Mouse (Mus musculus) CH12.LX (cell line): ENCODE measurements around the gene Stmn1. TPM values are rescaled to one million over a fixed set of nuclear protein-coding genes. Genes with fewer than 3 reads are reported as not detected.

ENCODE experiments used
- DNase-seq: peaks from one replicate; pipeline ENCODE4 v3.0.0-alpha.2; 2013; ENCODE audit errors: extremely low read depth
- H3K27ac ChIP-seq: 2 replicates; pipeline ENCODE4 v1.5.1; 2012; ENCODE audit warnings: low read depth, mild to moderate bottlenecking, control low read depth, moderate library complexity; ENCODE audit not compliant: insufficient read depth
- H3K27me3 ChIP-seq: replicated peaks from 2 replicates; pipeline ENCODE3; 2012; ENCODE audit warnings: inconsistent platforms
- H3K36me3 ChIP-seq, 2 experiments: replicated peaks in 1 of 2; 2 replicates each; pipeline versions ENCODE3 to v1.6.1; 2012; ENCODE audit warnings: inconsistent platforms in 1 of 2, low read length in 1 of 2, mild to moderate bottlenecking in 1 of 2, mixed read lengths in 1 of 2, moderate library complexity in 1 of 2; ENCODE audit not compliant: control insufficient read depth in 1 of 2, insufficient read depth in 1 of 2
- H3K4me1 ChIP-seq, 2 experiments: 2 replicates each; pipeline ENCODE4 v1.6.1; 2012; ENCODE audit warnings: inconsistent platforms in 1 of 2, moderate library complexity in 1 of 2; ENCODE audit not compliant: insufficient read depth in 2 of 2, control insufficient read depth in 1 of 2
- H3K4me2 ChIP-seq: 2 replicates; pipeline ENCODE4 v1.6.1; 2012; ENCODE audit warnings: low read depth, mild to moderate bottlenecking, control low read depth; ENCODE audit not compliant: poor library complexity, insufficient read depth, severe bottlenecking
- H3K4me3 ChIP-seq, 3 experiments: fragments of 150-350 bp in 1 of 3; sonication (generic) in 1 of 3; replicated peaks in 1 of 3; 2 replicates each; pipeline versions ENCODE3 to v1.5.1; 2011 to 2012; ENCODE audit warnings: low read depth in 2 of 3, low read length in 2 of 3, mild to moderate bottlenecking in 2 of 3, moderate library complexity in 2 of 3, control low read depth in 1 of 3, improper control_type of control experiment in 1 of 3, inconsistent platforms in 1 of 3, mixed read lengths in 1 of 3; ENCODE audit not compliant: poor library complexity in 1 of 3
- H3K79me2 ChIP-seq: replicated peaks from 2 replicates; pipeline ENCODE4 v1.6.1; 2012; ENCODE audit warnings: mild to moderate bottlenecking, moderate library complexity; ENCODE audit not compliant: control insufficient read depth, poor library complexity, insufficient read depth, severe bottlenecking; ENCODE audit errors: extremely low read depth
- H3K9ac ChIP-seq: 2 replicates; pipeline ENCODE4 v1.6.1; 2012; ENCODE audit warnings: low read depth, mild to moderate bottlenecking, control low read depth, moderate library complexity; ENCODE audit not compliant: insufficient read depth
- H3K9me3 ChIP-seq: replicated peaks from 2 replicates; pipeline ENCODE3; 2012; ENCODE audit warnings: low read length, inconsistent platforms, mixed read lengths
- BHLHE40 ChIP-seq: IDR thresholded peaks from 2 replicates; pipeline ENCODE4 v1.6.1; 2011; ENCODE audit warnings: mild to moderate bottlenecking, low read depth, low read length, improper control_type of control experiment
- ELF1 ChIP-seq: IDR thresholded peaks from 2 replicates; pipeline ENCODE4 v1.6.1; 2014; ENCODE audit warnings: low read depth, mild to moderate bottlenecking, inconsistent platforms, low read length, improper control_type of control experiment
- IRF4 ChIP-seq: IDR thresholded peaks from 2 replicates; pipeline ENCODE4 v1.6.1; 2014; ENCODE audit warnings: low read depth, mild to moderate bottlenecking, inconsistent platforms, low read length, improper control_type of control experiment
- JUND ChIP-seq: conservative IDR thresholded peaks from 2 replicates; pipeline ENCODE4 v1.6.1; 2011; ENCODE audit warnings: low read depth, low read length, improper control_type of control experiment
- KAT2A ChIP-seq: IDR thresholded peaks from 2 replicates; pipeline ENCODE4 v1.6.1; 2012; ENCODE audit warnings: low read length, improper control_type of control experiment, inconsistent platforms; ENCODE audit not compliant: insufficient replicate concordance
- MAFK ChIP-seq: IDR thresholded peaks from 2 replicates; pipeline ENCODE4 v1.6.1; 2011; ENCODE audit warnings: low read length, improper control_type of control experiment; ENCODE audit not compliant: insufficient replicate concordance
- MAX ChIP-seq: IDR thresholded peaks from 2 replicates; pipeline ENCODE4 v1.6.1; 2011; ENCODE audit warnings: low read length, improper control_type of control experiment
- MAZ ChIP-seq: IDR thresholded peaks from 2 replicates; pipeline ENCODE4 v1.6.1; 2012; ENCODE audit warnings: low read depth, mild to moderate bottlenecking, inconsistent platforms, low read length, improper control_type of control experiment, moderate library complexity
- NELFE ChIP-seq: IDR thresholded peaks from 2 replicates; pipeline ENCODE4 v1.6.1; 2011; ENCODE audit warnings: low read depth, low read length, improper control_type of control experiment
- NRF1 ChIP-seq: IDR thresholded peaks from 2 replicates; pipeline ENCODE4 v1.6.1; 2014; ENCODE audit warnings: low read depth, mild to moderate bottlenecking, inconsistent platforms, low read length, improper control_type of control experiment, moderate library complexity
- PAX5 ChIP-seq: IDR thresholded peaks from 2 replicates; pipeline ENCODE4 v1.6.1; 2012; ENCODE audit warnings: low read length, inconsistent platforms, mixed read lengths
- POLR2A ChIP-seq: IDR thresholded peaks from 2 replicates; pipeline ENCODE4 v1.6.1; 2011; ENCODE audit warnings: low read depth, mild to moderate bottlenecking, improper control_type of control experiment, low read length
- RCOR1 ChIP-seq: conservative IDR thresholded peaks from 2 replicates; pipeline ENCODE4 v1.6.1; 2012; ENCODE audit warnings: low read depth, mild to moderate bottlenecking, inconsistent platforms, low read length, improper control_type of control experiment
- SIN3A ChIP-seq: IDR thresholded peaks from 2 replicates; pipeline ENCODE4 v1.6.1; 2012; ENCODE audit warnings: low read length, improper control_type of control experiment, inconsistent platforms
- UBTF ChIP-seq: IDR thresholded peaks from 2 replicates; pipeline ENCODE4 v1.6.1; 2012; ENCODE audit warnings: low read depth, mild to moderate bottlenecking, inconsistent platforms, low read length, improper control_type of control experiment, moderate library complexity
- USF1 ChIP-seq: IDR thresholded peaks from 2 replicates; pipeline ENCODE4 v1.6.1; 2014; ENCODE audit warnings: low read depth, mild to moderate bottlenecking, inconsistent platforms, low read length, improper control_type of control experiment
- ZC3H11A ChIP-seq: IDR thresholded peaks from 2 replicates; pipeline ENCODE4 v1.6.1; 2012; ENCODE audit warnings: low read depth, mild to moderate bottlenecking, inconsistent platforms, low read length, improper control_type of control experiment
- ZKSCAN1 ChIP-seq: IDR thresholded peaks from 2 replicates; pipeline ENCODE4 v1.6.1; 2012; ENCODE audit warnings: low read depth, inconsistent platforms, low read length, improper control_type of control experiment, borderline replicate concordance
- ZMIZ1 ChIP-seq: IDR thresholded peaks from 2 replicates; pipeline ENCODE4 v1.6.1; 2012; ENCODE audit warnings: low read depth, mild to moderate bottlenecking, inconsistent platforms, low read length, improper control_type of control experiment
- dilution Hi-C: fragments of 300-500 bp; cut with MboI; formaldehyde crosslinking; loops from 2 replicates; pipeline ENCODE4 v1.14.3; 2020; ENCODE audit warnings: low sequenced_read_pairs; ENCODE audit not compliant: extremely low pct_unique_long_range_greater_than_20kb, extremely low pct_ligation_motif_present
- in situ Hi-C: fragments of 300-500 bp; cut with MboI; formaldehyde crosslinking; loops from 3 replicates; pipeline ENCODE4 v1.14.3; 2019; ENCODE audit warnings: low sequenced_read_pairs, low pct_ligation_motif_present, low pct_unique_long_range_greater_than_20kb, mixed read lengths
- polyA plus RNA-seq: library from polyadenylated mRNA; unstranded; fragments of >175 nt; gene quantifications from 2 replicates; pipeline ENCODE4 v1.2.1, GENCODE M21; 2012; ENCODE audit warnings: low read depth; ENCODE audit not compliant: insufficient read length
- total RNA-seq, 2 experiments: library from RNA; depleted of rRNA; stranded (reverse); fragments of 300-350 nt in 1 of 2; fragments of >200 nt in 1 of 2; gene quantifications; 2 replicates each; pipeline ENCODE4 v1.2.3; 2012 to 2014

Stmn1 gene
- total and polyA plus RNA-seq, 3 experiments, result 31.2 to 39.4 (median 34.7) TPM

GRCm38 (mm10) chr4:134496595-134497210 is 28.6 kb downstream of the Stmn1 start, which contains the start of gene Paqr7:
Gene Paqr7, plus strand, starts transcription at chr4:134496697.
- peaks cover 4 to 7% of the 10 kb centered on the region in 2 experiments for H3K4me1 ChIP-seq
- in situ Hi-C loops, result loop anchor here (25.0 kb wide), 1 partner anchor 234 kb away; the partner anchor contains the start of gene Grrp1
- H3K9me3 ChIP-seq, result no peaks in the 10 kb centered on the region
- 0 out of 2 replicates have a peak within 1 kb of the TSS, but pooled peaks have one; percentile 18 for H3K9ac ChIP-seq
- dilution Hi-C loops, result no loop called here
- no peak within 1 kb of the TSS for H3K27ac ChIP-seq
- no peak for DNase-seq
- TF ChIP-seq USF1, result no peak
- TF ChIP-seq MAZ, result peak; percentile 24; the same call in 1 of the 2 replicates
- no peak for TF ChIP-seq NRF1
- TF ChIP-seq ZMIZ1, result 0 out of 2 replicates have a peak, but pooled peaks have one; percentile 26
- peak; percentile 41; the same call in 1 of the 2 replicates for TF ChIP-seq BHLHE40
- TF ChIP-seq JUND, result no peak
- TF ChIP-seq ZC3H11A, result no peak
- TF ChIP-seq ZKSCAN1, result no peak
- TF ChIP-seq PAX5, result no peak
- peak; percentile 27; the same call in 1 of the 2 replicates for TF ChIP-seq ELF1
- 0 out of 2 replicates have a peak, but pooled peaks have one; percentile 36 for TF ChIP-seq SIN3A
- no peak for TF ChIP-seq UBTF
- TF ChIP-seq KAT2A, result no peak
- TF ChIP-seq MAX, result no peak
- peak; percentile 40; the same call in 1 of the 2 replicates for TF ChIP-seq POLR2A
- 0 out of 2 replicates have a peak, but pooled peaks have one; percentile 5 for TF ChIP-seq IRF4
- TF ChIP-seq RCOR1, result no peak
- no peak for TF ChIP-seq NELFE
- H3K4me3 ChIP-seq, result peak within 1 kb of the TSS; percentile 28 to 66 (median 35)
- no peaks in the 10 kb centered on the region for H3K36me3 ChIP-seq
- H3K27me3 ChIP-seq, result peaks cover 51% of the 10 kb centered on the region
- no peaks in the 10 kb centered on the region for H3K79me2 ChIP-seq
- H3K4me2 ChIP-seq, result peak within 1 kb of the TSS; percentile 52

GRCm38 (mm10) chr4:134497223-134497622 is 29.1 kb downstream of the Stmn1 start:
- H3K9me3 ChIP-seq, result no peaks in the 10 kb centered on the region
- DNase-seq, result no peak
- no peak for TF ChIP-seq MAFK
- 0 out of 2 replicates have a peak, but pooled peaks have one; percentile 0 for TF ChIP-seq SIN3A
- H3K4me2 ChIP-seq, result peak overlapping the region; percentile 52
- peaks cover 50% of the 10 kb centered on the region for H3K27me3 ChIP-seq
- H3K4me1 ChIP-seq, result peaks cover 4 to 7% of the 10 kb centered on the region in 2 experiments
- 0 out of 2 replicates have a peak overlapping the region, but pooled peaks have one; percentile 18 for H3K9ac ChIP-seq
- in situ Hi-C loops (loop anchor here (25.0 kb wide), 1 partner anchor 235 kb away; the partner anchor contains the start of gene Grrp1), dilution Hi-C loops (no loop called here)
- H3K27ac ChIP-seq, result no peak overlapping the region
- H3K79me2 ChIP-seq, result no peaks in the 10 kb centered on the region
- no peaks in the 10 kb centered on the region for H3K36me3 ChIP-seq
- H3K4me3 ChIP-seq, result peak overlapping the region; percentile 28 to 66 (median 35)
